Mouse (Mus musculus) forebrain, embryonic 15.5 days (tissue): Measurements from ENCODE around the gene Rpl29. TPM values are rescaled to one million over a fixed set of nuclear protein-coding genes. Genes with fewer than 3 reads are reported as not detected.

Experiments used
- ATAC-seq: fragments of 200-750 bp; cut with Nextera tagmentation; replicated peaks from 2 replicates; pipeline ENCODE4 v1.8.0; 2017; ENCODE audit warnings: mild to moderate bottlenecking, moderate TSS enrichment, moderate library complexity
- H3K27ac ChIP-seq: fragments of 300-500 bp; sonication (generic); replicated peaks from 2 replicates; pipeline ENCODE4 v1.5.1; 2015; ENCODE audit warnings: mild to moderate bottlenecking, inconsistent platforms
- H3K27me3 ChIP-seq: fragments of 300-500 bp; sonication (generic); 2 replicates; pipeline ENCODE4 v1.6.1; 2015; ENCODE audit warnings: inconsistent platforms
- H3K36me3 ChIP-seq: fragments of 300-500 bp; sonication (generic); 2 replicates; pipeline ENCODE4 v1.6.1; 2015; ENCODE audit warnings: mild to moderate bottlenecking, inconsistent platforms
- H3K4me1 ChIP-seq: fragments of 300-500 bp; sonication (generic); 2 replicates; pipeline ENCODE4 v1.6.1; 2015; ENCODE audit warnings: inconsistent platforms
- H3K4me2 ChIP-seq: fragments of 300-500 bp; sonication (generic); replicated peaks from 2 replicates; pipeline ENCODE4 v1.6.1; 2015; ENCODE audit warnings: mild to moderate bottlenecking, inconsistent platforms
- H3K4me3 ChIP-seq: fragments of 300-500 bp; sonication (generic); 2 replicates; pipeline ENCODE4 v1.5.1; 2015; ENCODE audit warnings: mild to moderate bottlenecking, inconsistent platforms
- H3K9ac ChIP-seq: fragments of 300-500 bp; sonication (generic); replicated peaks from 2 replicates; pipeline ENCODE4 v1.6.1; 2015; ENCODE audit warnings: mild to moderate bottlenecking, inconsistent platforms
- H3K9me3 ChIP-seq: fragments of 300-500 bp; sonication (generic); 2 replicates; pipeline ENCODE4 v1.6.1; 2016; ENCODE audit warnings: inconsistent platforms
- WGBS: fragments of 180-500 bp; shearing (Covaris S2); methylation state at CpG from one replicate; pipeline ENCODE4 v1.1.7; 2015; ENCODE audit warnings: mixed read lengths; 5-methylcytosine and 5-hydroxymethylcytosine counted together
- polyA plus RNA-seq: library from polyadenylated mRNA; unstranded; fragments of >200 nt; fragmentation: Nextera tagmentation; extraction: Ambion mirVana; gene quantifications from 2 replicates; pipeline ENCODE4 v1.2.1, GENCODE M21; 2015

Rpl29 gene
- polyA plus RNA-seq, 1 experiment from 2014 or later = 615 TPM

DNA sequence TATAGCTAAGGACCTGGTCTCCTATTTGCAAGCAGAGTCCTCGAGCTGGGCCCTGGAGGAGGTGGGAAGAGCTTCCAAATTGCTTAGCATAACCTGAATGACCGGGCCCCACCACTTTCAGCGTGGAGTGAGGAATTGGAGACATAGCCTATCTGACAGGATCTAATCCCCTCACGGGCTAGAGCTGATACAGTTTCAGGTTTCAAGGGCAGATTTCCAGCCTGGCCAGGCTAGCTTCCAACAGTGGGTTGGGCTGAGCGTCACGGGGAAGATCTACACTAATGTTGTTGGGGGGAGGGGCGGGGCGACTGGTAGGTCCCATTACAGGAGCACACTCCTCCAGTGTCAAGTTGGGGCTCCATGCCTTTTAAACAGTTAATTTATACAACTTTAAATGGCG lies 21.4 kb downstream of the Rpl29 start:
- Histone ChIP-seq H3K27ac (no peak overlapping the region), H3K27me3 (no peaks in the 10 kb centered on the region), H3K4me3 (no peak overlapping the region), H3K9ac (no peak overlapping the region), H3K36me3 (no peaks in the 10 kb centered on the region), H3K4me2 (no peak overlapping the region), H3K9me3 (no peaks in the 10 kb centered on the region), H3K4me1 (peaks cover 58% of the 10 kb centered on the region)
- ATAC-seq = no peak
- 21% methylated on average over 9 of the region's 9 CpGs for WGBS

DNA sequence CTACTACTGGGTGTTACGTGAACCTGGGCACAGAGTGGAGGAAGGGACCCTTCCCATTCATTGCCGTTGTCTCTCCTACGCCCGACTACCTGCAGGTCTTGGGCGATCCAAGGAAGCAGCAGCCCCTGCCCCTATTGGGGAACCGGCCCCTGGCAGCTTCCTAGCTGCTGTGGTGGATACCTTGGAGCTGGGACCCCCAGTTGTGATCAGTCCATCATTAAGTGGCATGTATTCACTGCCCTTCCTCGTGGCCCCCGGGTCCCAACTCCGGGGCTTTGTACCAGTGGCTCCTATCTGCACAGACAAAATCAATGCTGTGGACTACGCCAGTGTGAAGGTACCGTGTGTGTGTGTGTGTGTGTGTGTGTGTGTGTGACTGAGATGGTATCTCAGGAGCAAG lies 22.0 kb downstream of the Rpl29 start:
- no peaks in the 10 kb centered on the region for H3K36me3 ChIP-seq
- no peak overlapping the region for H3K9ac ChIP-seq
- no peak overlapping the region for H3K4me2 ChIP-seq
- ATAC-seq = no peak
- no peak overlapping the region for H3K4me3 ChIP-seq
- no peaks in the 10 kb centered on the region for H3K27me3 ChIP-seq
- 77% methylated on average over 11 of the region's 11 CpGs for WGBS
- H3K9me3 ChIP-seq = no peaks in the 10 kb centered on the region
- peaks cover 62% of the 10 kb centered on the region for H3K4me1 ChIP-seq
- H3K27ac ChIP-seq = no peak overlapping the region

DNA sequence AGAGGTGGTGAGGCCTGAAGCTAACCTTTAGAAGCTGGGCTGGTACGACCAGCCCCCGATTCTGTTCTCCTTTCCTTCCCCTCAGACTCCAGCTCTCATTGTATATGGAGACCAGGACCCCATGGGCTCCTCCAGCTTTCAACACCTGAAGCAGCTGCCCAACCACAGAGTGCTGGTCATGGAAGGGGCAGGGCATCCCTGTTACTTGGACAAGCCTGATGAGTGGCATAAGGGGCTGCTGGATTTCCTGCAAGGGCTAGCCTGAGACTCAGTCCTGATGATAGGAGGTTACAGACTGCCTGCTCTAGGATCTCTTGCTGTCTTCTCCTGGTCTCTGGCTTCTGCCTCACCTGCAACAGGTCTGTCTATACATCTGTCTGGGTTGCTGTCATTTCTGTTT lies 22.6 kb downstream of the Rpl29 start:
- no peak overlapping the region for H3K27ac ChIP-seq
- ATAC-seq = no peak
- no peak overlapping the region for H3K4me2 ChIP-seq
- no peak overlapping the region for H3K9ac ChIP-seq
- H3K27me3 ChIP-seq = no peaks in the 10 kb centered on the region
- no peaks in the 10 kb centered on the region for H3K9me3 ChIP-seq
- peaks cover 62% of the 10 kb centered on the region for H3K4me1 ChIP-seq
- no peaks in the 10 kb centered on the region for H3K36me3 ChIP-seq
- WGBS = 62% methylated on average over 2 of the region's 2 CpGs
- H3K4me3 ChIP-seq = no peak overlapping the region

DNA sequence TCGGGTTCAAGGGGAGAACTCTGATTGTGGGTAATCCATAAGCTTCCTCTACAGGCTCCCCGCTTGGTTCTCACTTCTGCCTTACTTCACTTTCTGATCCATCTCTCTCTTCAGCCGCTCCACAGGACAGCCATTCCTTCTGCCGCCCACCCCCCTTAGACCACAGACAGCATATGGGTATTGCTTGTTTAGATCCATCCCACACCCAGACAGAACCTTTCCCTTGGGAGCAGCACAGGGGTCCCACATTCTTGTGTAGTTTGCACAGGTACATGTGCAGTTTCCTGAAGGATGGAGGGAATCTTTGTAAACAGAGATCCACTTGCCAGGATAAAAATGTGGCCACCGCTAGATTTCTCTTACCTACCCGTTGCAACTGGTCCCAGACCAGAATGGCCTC lies 23.1 kb downstream of the Rpl29 start:
- ATAC-seq = no peak
- Histone ChIP-seq H3K9ac (no peak overlapping the region), H3K9me3 (no peaks in the 10 kb centered on the region), H3K36me3 (no peaks in the 10 kb centered on the region), H3K4me2 (peak overlapping the region; percentile 96), H3K4me1 (peaks cover 62% of the 10 kb centered on the region), H3K27ac (peak overlapping the region; percentile 93), H3K4me3 (peak overlapping the region; percentile 77), H3K27me3 (no peaks in the 10 kb centered on the region)
- WGBS = 19% methylated on average over 6 of the region's 6 CpGs

DNA sequence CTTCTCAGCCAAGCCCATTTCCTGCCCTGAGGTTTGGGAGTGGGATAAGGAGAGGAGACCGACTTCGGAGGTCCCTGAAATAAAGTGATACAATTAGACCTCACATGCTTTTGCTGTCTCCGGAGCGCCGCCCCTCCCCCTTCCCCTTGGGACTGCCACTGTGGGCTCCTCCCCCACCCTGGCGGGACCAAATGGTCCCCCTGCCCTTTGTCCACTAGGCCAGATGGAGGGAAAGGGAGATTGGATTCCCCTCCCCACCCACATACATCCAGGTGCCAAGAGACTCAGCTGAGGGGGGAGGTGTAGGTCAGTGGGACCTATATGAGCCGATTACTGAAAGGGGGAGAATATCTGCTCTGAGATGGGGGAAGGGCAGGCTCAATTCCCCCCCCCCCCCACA lies 23.6 kb downstream of the Rpl29 start:
- Histone ChIP-seq H3K4me2 (peak overlapping the region; percentile 96), H3K4me1 (peaks cover 63% of the 10 kb centered on the region), H3K4me3 (peak overlapping the region; percentile 77), H3K27ac (peak overlapping the region; percentile 93), H3K27me3 (no peaks in the 10 kb centered on the region), H3K9ac (peak overlapping the region; percentile 88), H3K9me3 (no peaks in the 10 kb centered on the region), H3K36me3 (no peaks in the 10 kb centered on the region)
- ATAC-seq = no peak
- WGBS = 4% methylated on average over 6 of the region's 7 CpGs

DNA sequence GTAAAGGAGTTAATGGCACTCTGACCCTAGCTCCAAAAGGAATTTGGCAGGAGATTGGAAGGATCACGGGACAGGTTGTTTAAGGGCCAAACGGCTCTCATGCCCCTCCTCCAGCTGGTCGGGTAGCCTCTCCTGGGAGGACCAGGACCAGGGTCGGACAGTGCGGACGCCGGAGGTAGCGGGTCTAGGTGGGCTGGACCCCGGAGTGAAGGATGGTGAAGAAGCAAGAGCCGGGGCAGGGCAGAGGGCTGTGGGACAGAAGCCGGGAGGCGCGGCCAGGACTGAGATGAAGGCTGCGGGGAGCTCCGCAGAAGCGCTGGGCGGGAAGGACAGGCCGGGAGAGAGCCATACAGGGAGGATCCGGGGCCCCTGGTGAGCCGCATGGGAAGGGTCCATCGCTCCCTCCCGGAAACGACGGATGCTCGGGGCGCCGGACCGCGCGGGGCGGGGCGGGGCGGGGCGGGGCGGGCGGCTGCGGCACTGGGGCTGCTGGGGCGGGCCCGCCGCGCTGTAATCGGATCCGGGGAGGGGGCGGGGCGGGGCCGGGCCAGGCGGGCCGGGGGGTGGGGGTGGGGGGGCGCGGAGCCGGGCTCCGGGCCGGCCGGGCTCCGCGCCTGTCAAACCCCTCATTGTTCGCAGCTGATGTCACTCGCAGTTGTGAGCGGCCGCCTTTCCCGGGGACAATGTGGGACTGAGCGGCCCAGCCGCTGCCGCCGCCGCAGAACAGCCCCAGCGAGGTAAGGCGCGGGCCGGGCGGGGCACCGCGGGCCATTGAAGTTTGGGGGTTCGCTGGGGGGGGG lies 24.2 kb downstream of the Rpl29 start, which contains the start of gene Pcbp4:
TSS of gene Pcbp4 (plus strand) at position 21 of the 800 bp plus-strand sequence.
- H3K27ac ChIP-seq = peak within 1 kb of the TSS; percentile 93
- ATAC-seq = peak; percentile 72
- H3K36me3 ChIP-seq = no peaks in the 10 kb centered on the region
- 1% methylated on average over 51 of the region's 74 CpGs for WGBS
- peak within 1 kb of the TSS; percentile 96 for H3K4me2 ChIP-seq
- peak within 1 kb of the TSS; percentile 77 for H3K4me3 ChIP-seq
- H3K27me3 ChIP-seq = no peaks in the 10 kb centered on the region
- H3K4me1 ChIP-seq = peaks cover 63% of the 10 kb centered on the region
- H3K9ac ChIP-seq = peak within 1 kb of the TSS; percentile 88
- no peaks in the 10 kb centered on the region for H3K9me3 ChIP-seq

DNA sequence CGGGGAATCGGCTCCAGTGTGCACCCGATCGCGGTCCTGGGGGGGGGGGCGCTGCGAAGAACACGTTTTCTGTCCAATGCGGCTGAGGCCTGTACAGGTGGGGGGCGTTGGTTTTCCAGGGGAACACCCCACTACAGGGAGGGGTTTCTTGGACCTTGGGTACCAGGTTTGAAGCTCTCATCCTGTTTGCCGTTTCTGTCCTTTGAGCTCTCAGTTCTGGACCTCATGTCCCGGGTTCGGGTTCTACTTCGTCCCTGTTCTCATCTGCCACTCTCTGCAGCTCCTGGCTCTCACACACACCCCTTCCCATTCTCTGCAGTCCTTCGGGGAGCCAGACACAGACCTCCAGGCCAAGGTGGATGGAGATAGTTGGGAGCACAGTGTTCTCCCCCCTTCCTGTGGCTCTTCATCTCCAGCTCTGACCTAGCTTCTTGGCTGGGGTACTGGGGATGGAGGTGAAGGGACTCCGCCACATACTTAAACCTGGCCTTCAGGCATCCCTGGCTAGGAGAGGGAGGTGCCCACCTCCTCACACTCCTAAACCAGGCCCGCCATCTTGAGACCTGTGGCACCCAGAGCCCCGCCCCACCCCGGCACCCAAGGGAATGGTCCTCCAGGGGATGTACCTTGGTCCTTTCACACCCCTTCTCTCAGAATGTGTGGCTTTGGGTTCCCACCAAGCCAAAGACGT lies 25.0 kb downstream of the Rpl29 start:
- H3K36me3 ChIP-seq = no peaks in the 10 kb centered on the region
- no peaks in the 10 kb centered on the region for H3K27me3 ChIP-seq
- H3K4me3 ChIP-seq = peak overlapping the region; percentile 77

DNA sequence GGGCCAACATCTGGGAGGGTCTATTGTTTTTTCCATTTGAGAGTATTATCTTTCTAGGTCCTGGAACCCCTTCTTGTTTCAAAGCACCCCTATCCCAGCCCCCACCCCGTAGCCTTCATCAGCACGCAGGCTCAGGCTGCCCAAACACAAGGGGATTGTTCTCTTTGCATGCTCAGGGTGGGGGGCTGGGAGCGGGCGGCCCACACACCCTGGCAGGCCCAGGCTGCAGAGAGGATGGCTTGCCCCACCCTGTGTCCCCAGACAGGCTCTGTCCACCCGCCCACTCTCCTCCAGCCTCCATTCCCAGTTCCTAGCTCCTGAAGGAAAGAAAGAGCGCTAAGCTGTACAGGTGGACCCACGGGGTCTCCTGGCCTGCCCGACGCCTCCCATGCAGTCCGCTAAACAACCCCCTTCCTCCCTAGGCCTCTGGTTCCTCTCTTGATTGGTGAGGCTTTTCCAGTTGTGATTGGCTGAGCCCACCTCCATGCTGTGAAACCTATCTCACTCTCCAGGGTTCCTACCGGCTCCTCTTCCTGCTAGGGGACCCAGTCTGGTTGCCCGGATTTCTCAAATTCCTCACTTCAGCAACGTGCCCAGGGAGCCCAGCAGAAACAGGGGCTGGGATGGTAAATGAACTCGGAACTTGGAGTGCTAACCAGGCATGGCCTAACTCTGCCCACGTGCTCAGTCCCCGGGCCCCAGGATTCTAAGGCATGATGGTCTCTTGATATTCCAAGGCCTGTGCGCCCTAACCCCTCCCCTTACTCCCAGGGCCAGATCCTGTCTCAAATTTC lies 25.8 kb downstream of the Rpl29 start:
- H3K9me3 ChIP-seq = no peaks in the 10 kb centered on the region
- WGBS = under 1% methylated on average over 17 of the region's 17 CpGs
- H3K4me3 ChIP-seq = peak overlapping the region; percentile 77
- ATAC-seq = peak; percentile 44
- H3K27ac ChIP-seq = peak overlapping the region; percentile 93
- peak overlapping the region; percentile 88 for H3K9ac ChIP-seq
- H3K36me3 ChIP-seq = 0 out of 2 replicates have a peak, but pooled peaks cover 3% of the 10 kb centered on the region
- H3K4me1 ChIP-seq = peaks cover 68% of the 10 kb centered on the region
- peak overlapping the region; percentile 96 for H3K4me2 ChIP-seq
- H3K27me3 ChIP-seq = no peaks in the 10 kb centered on the region

More for the DNA sequence above, 25.0 kb downstream of the Rpl29 start:
- under 1% methylated on average over 19 of the region's 20 CpGs for WGBS
- peak overlapping the region; percentile 88 for H3K9ac ChIP-seq
- peak; percentile 11 for ATAC-seq
- H3K27ac ChIP-seq = peak overlapping the region; percentile 93
- peaks cover 61% of the 10 kb centered on the region for H3K4me1 ChIP-seq
- H3K9me3 ChIP-seq = no peaks in the 10 kb centered on the region
- peak overlapping the region; percentile 96 for H3K4me2 ChIP-seq

DNA sequence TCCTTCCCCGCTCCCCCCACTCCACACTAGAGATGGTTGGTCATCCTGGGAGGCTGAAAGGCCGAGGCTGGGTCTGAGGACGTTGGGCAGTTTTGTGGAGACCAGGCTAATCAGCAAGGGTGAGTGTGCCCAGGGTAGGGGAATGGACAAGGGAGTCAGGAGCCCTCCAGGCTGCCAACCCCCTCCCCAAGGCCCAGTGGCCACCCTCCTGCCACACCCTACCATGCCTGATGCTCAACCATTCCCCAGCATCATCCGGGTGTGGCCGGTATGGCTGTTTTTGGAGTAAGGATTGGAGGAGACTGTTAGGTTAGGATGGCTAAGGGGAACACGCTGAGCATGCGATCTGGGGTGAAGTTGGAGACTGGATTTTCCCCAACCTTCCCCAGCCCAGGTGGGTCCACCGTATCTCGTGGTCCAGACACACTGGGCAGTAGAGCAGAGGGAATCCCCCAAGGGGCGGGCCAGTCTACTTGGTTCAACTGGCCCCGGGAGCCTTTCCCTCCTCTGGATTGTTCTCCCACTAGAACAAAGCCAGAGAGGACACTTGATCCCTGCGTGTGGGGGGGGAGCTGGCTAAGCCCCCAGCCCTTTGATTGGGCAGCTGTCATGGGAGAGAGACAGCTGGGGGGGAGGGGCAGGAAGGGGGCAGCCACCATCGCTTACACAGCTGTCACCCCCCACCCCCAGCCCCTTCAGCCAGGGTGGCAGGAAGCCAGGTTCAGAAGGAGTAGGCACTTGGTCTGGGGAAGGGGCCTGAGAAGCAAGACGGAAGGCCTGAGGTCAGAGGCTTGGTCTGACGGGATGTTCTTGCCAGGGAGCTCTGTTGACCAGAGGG lies 27.3 kb downstream of the Rpl29 start:
- 22% methylated on average over 15 of the region's 15 CpGs for WGBS
- Histone ChIP-seq H3K4me1 (peaks cover 64% of the 10 kb centered on the region), H3K36me3 (peaks cover 14% of the 10 kb centered on the region; the same call in 1 of the 2 replicates), H3K4me2 (peak overlapping the region; percentile 96), H3K9ac (peak overlapping the region; percentile 88), H3K9me3 (no peaks in the 10 kb centered on the region), H3K27ac (peak overlapping the region; percentile 93), H3K4me3 (peak overlapping the region; percentile 77), H3K27me3 (no peaks in the 10 kb centered on the region)
- ATAC-seq = no peak

DNA sequence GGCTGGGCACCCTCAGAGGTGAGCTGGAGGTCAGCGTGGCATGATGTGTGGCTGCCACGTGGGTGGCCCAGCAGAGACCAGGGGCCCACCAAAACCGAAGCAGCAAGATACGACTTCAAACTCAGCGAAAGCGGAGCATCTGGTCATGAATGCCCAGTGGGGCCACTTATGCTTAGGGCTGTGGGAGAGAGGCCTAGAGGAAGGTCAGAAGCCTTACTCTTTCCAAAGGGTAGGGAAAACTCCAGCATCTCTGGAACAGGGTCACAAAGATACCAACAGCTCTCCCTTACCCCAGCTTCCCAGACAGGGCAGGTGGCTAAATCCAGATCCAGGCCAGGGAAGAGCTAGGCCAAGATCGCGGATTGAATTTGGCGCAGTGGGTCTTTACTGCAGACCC lies 27.9 kb downstream of the Rpl29 start:
- H3K4me2 ChIP-seq = peak overlapping the region; percentile 96
- no peaks in the 10 kb centered on the region for H3K27me3 ChIP-seq
- H3K4me3 ChIP-seq = peak overlapping the region; percentile 77
- no peaks in the 10 kb centered on the region for H3K9me3 ChIP-seq
- peaks cover 64% of the 10 kb centered on the region for H3K4me1 ChIP-seq
- peaks cover 20% of the 10 kb centered on the region for H3K36me3 ChIP-seq
- 38% methylated on average over 9 of the region's 9 CpGs for WGBS
- peak overlapping the region; percentile 88; the same call in 1 of the 2 replicates for H3K9ac ChIP-seq
- ATAC-seq = no peak
- H3K27ac ChIP-seq = peak overlapping the region; percentile 93

DNA sequence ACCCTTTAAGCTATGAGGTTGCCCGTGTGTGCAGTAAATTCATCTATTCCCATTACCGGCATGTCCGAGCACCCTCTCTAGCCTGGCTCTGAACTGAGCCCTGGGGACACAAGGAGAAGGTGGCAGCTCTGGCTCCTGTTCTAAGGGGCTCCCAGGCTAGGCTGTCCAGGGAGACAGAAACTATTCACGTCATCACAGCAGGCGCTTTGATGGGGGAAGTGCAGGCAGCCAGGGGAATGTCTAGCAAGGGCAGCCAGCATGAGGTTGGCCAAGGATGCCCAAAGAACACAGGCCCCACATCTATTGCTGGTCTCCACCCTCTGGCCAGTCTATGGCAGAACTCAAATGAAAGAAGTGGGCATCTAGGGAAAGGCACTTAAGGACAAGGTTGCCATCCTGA lies 28.7 kb downstream of the Rpl29 start:
- no peak overlapping the region for H3K4me2 ChIP-seq
- peaks cover 59% of the 10 kb centered on the region for H3K4me1 ChIP-seq

More for the DNA sequence above, 28.7 kb downstream of the Rpl29 start:
- WGBS = 51% methylated on average over 5 of the region's 5 CpGs
- Histone ChIP-seq H3K27ac (0 out of 2 replicates have a peak overlapping the region, but pooled peaks have one; percentile 12), H3K27me3 (no peaks in the 10 kb centered on the region), H3K4me3 (no peak overlapping the region), H3K9ac (no peak overlapping the region), H3K36me3 (peaks cover 25% of the 10 kb centered on the region), H3K9me3 (no peaks in the 10 kb centered on the region)
- ATAC-seq = no peak
